Mouse (Mus musculus) hindbrain, embryonic 12.5 days (tissue): ENCODE results near the gene Zmat5. TPM values are rescaled to one million over a fixed set of nuclear protein-coding genes. Genes with fewer than 3 reads are reported as not detected.
A peak's percentile ranks its signal among the peaks of the same experiment; 100 is the strongest.

Experiments
- ATAC-seq: fragments of 200-750 bp; cut with Nextera tagmentation; 2 replicates; pipeline ENCODE4 v1.8.0; 2017; ENCODE audit warnings: moderate TSS enrichment; ENCODE audit not compliant: low FRiP score
- H3K27ac ChIP-seq: fragments of 300-500 bp; sonication (generic); 2 replicates; pipeline ENCODE4 v1.5.1; 2016; ENCODE audit warnings: mild to moderate bottlenecking
- H3K27me3 ChIP-seq: fragments of 300-500 bp; sonication (generic); 2 replicates; pipeline ENCODE4 v1.6.1; 2016; ENCODE audit warnings: mild to moderate bottlenecking
- H3K36me3 ChIP-seq: fragments of 300-500 bp; sonication (generic); 2 replicates; pipeline ENCODE4 v1.6.1; 2016; ENCODE audit warnings: mild to moderate bottlenecking
- H3K4me1 ChIP-seq: fragments of 300-500 bp; sonication (generic); 2 replicates; pipeline ENCODE4 v1.6.1; 2016
- H3K4me2 ChIP-seq: fragments of 300-500 bp; sonication (generic); replicated peaks from 2 replicates; pipeline ENCODE4 v1.6.1; 2016; ENCODE audit warnings: mild to moderate bottlenecking
- H3K4me3 ChIP-seq: fragments of 300-500 bp; sonication (generic); 2 replicates; pipeline ENCODE4 v1.5.1; 2016; ENCODE audit warnings: mild to moderate bottlenecking
- H3K9ac ChIP-seq: fragments of 300-500 bp; sonication (generic); 2 replicates; pipeline ENCODE4 v1.6.1; 2016; ENCODE audit warnings: mild to moderate bottlenecking, moderate library complexity
- H3K9me3 ChIP-seq: fragments of 300-500 bp; sonication (generic); replicated peaks from 2 replicates; pipeline ENCODE4 v1.6.1; 2016; ENCODE audit warnings: mild to moderate bottlenecking
- WGBS: fragments of 180-500 bp; shearing (Covaris S2); methylation state at CpG from one replicate; pipeline ENCODE4 v1.1.7; 2016; 5-methylcytosine and 5-hydroxymethylcytosine counted together
- polyA plus RNA-seq: library from polyadenylated mRNA; unstranded; fragments of >200 nt; fragmentation: Nextera tagmentation; extraction: Ambion mirVana; gene quantifications from 2 replicates; pipeline ENCODE4 v1.2.1, GENCODE M21; 2016

Gene Zmat5
- polyA plus RNA-seq, 1 experiment from 2014 or later, result 68.9 TPM

DNA sequence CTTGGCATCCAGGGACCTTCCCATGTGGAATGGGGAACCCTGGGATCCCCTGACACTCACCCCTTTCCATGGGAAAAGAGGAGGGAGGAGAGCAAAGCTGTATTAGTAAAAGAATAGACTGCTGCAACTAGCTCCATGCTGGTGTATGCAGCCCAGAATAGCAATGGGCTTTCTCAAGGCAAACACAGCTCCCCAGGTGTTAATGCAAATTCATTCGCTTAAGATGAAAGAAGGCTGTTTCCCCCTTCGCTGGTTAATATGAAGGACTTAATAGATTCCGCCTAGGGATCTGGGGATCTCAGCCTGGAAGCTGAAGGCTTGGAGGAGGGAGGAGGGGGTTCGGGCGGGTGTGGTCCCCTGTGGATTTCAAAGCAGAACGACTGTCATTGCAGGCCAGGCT is 57.5 kb downstream of the Zmat5 start:
- H3K27ac ChIP-seq, result peak overlapping the region; percentile 82
- ATAC-seq, result peak; percentile 9; the same call in 1 of the 2 replicates
- H3K4me3 ChIP-seq, result no peak overlapping the region
- H3K9ac ChIP-seq, result no peak overlapping the region
- no peaks in the 10 kb centered on the region for H3K9me3 ChIP-seq
- H3K4me2 ChIP-seq, result no peak overlapping the region
- 5% methylated on average over 6 of the region's 6 CpGs for WGBS
- H3K36me3 ChIP-seq, result 0 out of 2 replicates have a peak, but pooled peaks cover 4% of the 10 kb centered on the region
- peaks cover 39% of the 10 kb centered on the region for H3K4me1 ChIP-seq
- peaks cover 20% of the 10 kb centered on the region for H3K27me3 ChIP-seq

DNA sequence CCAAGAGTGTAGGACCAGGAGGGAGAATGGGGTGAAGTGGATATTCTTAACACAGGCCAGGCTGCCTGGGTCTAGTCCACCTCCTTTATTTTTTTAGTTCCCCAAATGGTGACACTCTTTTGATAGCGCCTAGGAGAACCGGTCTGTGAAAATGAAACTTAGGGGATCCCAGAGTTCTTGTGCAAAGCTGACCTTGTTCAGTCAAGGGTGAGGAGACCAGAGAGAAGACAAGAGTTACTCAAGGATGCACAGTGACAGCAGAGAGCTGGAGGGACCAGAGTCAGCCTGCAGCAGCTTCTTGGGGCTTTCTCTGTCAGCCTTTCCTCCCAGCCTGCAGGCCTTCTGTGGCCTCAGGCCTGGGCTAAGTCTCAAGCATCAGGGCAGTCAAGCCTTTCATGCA is 58.0 kb downstream of the Zmat5 start:
- Histone ChIP-seq H3K4me1 (peaks cover 37% of the 10 kb centered on the region), H3K36me3 (peaks cover 10% of the 10 kb centered on the region; the same call in 1 of the 2 replicates), H3K4me3 (no peak overlapping the region), H3K27me3 (peaks cover 20% of the 10 kb centered on the region), H3K9me3 (no peaks in the 10 kb centered on the region), H3K27ac (peak overlapping the region; percentile 82), H3K9ac (no peak overlapping the region), H3K4me2 (no peak overlapping the region)
- no peak for ATAC-seq
- WGBS, result 14% methylated on average over 2 of the region's 2 CpGs

DNA sequence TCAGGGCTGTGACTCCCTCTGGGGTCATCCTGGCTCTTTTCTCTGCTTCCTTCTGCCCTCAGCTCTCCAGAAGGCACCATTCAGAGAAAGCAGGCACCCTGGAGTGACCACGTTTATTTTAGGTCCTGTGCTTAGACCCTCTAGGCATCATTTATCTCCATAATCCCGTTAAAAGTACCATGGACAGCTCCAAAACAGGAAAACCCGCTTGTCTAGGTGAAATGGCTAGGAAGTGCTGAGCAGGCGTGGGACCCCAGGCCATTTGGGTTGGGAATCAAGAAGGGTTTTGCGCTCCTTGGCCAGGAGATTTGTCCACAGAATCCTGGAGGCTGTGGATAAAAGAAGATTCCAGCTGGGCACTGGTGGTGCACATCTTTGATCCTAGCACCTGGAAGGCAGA is 59.2 kb downstream of the Zmat5 start:
- H3K27ac ChIP-seq, result no peak overlapping the region

DNA sequence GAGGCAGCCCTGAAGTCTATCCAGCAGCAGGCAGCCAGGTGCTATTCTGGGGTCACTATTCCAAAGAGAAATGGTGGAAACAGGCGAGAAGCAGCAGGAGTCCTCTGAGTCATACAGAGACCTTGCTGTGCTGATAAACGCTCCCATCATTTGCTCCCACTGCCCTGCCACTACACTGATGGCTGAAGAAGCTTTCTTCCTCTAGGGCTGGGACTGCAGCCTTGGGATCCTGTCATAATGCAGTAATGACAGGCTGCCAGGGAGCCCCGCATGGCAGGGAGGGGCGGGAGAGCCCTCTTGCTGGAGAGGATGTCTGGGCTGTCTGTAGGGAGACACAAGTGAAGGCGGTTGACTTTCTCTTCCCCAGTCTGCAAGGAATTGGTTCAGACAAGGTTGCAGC is 60.0 kb downstream of the Zmat5 start:
- no peak overlapping the region for H3K27ac ChIP-seq
- H3K9me3 ChIP-seq, result no peaks in the 10 kb centered on the region
- 60% methylated on average over 5 of the region's 5 CpGs for WGBS
- no peak overlapping the region for H3K4me3 ChIP-seq
- no peak overlapping the region for H3K4me2 ChIP-seq
- peaks cover 33% of the 10 kb centered on the region for H3K4me1 ChIP-seq
- peaks cover 12% of the 10 kb centered on the region; the same call in 1 of the 2 replicates for H3K36me3 ChIP-seq
- no peak for ATAC-seq
- no peak overlapping the region for H3K9ac ChIP-seq
- H3K27me3 ChIP-seq, result peaks cover 17% of the 10 kb centered on the region

More for the DNA sequence above, 59.2 kb downstream of the Zmat5 start:
- no peak for ATAC-seq
- Histone ChIP-seq H3K9ac (no peak overlapping the region), H3K4me2 (no peak overlapping the region), H3K27me3 (peaks cover 17% of the 10 kb centered on the region), H3K36me3 (peaks cover 12% of the 10 kb centered on the region; the same call in 1 of the 2 replicates), H3K4me1 (peaks cover 33% of the 10 kb centered on the region), H3K9me3 (no peaks in the 10 kb centered on the region), H3K4me3 (no peak overlapping the region)
- WGBS, result 20% methylated on average over 5 of the region's 5 CpGs

DNA sequence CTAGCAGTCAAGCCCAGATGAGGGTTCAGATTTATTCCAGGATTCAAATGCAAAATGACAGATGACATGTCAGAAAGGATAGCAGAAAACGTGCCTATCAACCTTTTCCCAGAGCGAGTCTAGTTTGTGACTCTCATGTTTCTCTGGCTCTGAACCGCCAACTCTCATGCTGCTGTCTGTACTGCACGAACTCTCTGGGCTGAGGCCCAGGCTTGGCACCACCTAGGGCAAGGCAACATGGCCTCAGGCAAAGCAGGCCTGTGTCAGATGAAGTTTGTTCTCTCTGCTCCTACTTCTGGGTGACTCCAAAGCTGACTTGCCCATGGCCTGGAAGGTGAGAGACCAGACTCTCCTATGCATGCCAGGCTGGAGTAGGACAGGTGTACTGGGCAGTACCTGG is 63.9 kb downstream of the Zmat5 start:
- peaks cover 35% of the 10 kb centered on the region for H3K36me3 ChIP-seq
- peaks cover 7% of the 10 kb centered on the region for H3K4me1 ChIP-seq
- WGBS, result 91% methylated on average over 4 of the region's 4 CpGs
- no peaks in the 10 kb centered on the region for H3K9me3 ChIP-seq
- H3K4me3 ChIP-seq, result no peak overlapping the region
- H3K9ac ChIP-seq, result no peak overlapping the region
- no peak for ATAC-seq
- peaks cover under 1% of the 10 kb centered on the region; the same call in 1 of the 2 replicates for H3K27me3 ChIP-seq
- no peak overlapping the region for H3K27ac ChIP-seq
- H3K4me2 ChIP-seq, result no peak overlapping the region

DNA sequence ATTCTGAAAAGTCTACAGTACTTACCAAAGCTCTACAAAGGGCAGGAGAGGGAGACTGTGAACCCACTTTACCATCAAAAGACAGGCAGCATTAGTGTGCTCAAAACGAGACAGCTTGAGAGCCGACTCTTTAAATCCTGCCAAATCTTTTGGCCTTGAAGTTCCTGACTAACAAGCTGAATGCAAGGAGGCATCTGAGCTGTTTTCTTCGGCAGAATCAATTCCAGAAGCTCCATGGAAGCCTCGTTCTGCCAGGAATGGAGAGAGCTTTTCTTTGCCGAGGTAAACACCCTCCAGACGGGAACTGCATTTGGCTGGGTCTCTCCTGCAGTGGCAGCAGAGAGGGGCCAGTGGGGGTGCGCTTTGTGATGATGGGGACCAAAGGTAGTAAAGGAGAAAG is 64.8 kb downstream of the Zmat5 start:
- ATAC-seq, result no peak
- Histone ChIP-seq H3K4me2 (no peak overlapping the region), H3K4me1 (peaks cover 8% of the 10 kb centered on the region), H3K27me3 (no peaks in the 10 kb centered on the region), H3K36me3 (peaks cover 35% of the 10 kb centered on the region), H3K9me3 (no peaks in the 10 kb centered on the region), H3K9ac (no peak overlapping the region), H3K4me3 (no peak overlapping the region), H3K27ac (no peak overlapping the region)
- WGBS, result 86% methylated on average over 7 of the region's 7 CpGs

DNA sequence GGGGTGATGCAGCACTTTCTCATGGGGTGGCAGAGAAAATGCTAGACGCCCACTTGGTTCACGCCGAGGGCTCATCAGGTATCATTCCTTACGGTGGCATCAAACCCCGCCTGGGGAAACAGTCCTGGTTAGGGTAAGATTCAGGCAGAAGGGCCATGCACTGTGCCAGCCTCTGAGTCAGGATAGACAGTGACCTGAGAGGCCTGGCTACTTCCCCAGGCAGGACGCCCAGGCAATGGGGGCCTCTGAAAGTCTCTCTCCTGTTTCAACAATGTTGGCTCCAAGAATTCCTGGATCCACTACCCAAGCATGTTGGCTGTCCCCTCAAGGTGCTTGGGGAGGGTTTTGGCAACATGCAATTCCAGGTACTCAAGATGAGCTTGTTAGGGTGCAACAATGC is 65.4 kb downstream of the Zmat5 start:
- ATAC-seq, result no peak
- H3K36me3 ChIP-seq, result peaks cover 34% of the 10 kb centered on the region
- no peak overlapping the region for H3K4me2 ChIP-seq
- no peaks in the 10 kb centered on the region for H3K27me3 ChIP-seq
- H3K27ac ChIP-seq, result no peak overlapping the region
- H3K4me1 ChIP-seq, result peaks cover 8% of the 10 kb centered on the region
- no peak overlapping the region for H3K9ac ChIP-seq
- no peaks in the 10 kb centered on the region for H3K9me3 ChIP-seq
- 97% methylated on average over 6 of the region's 6 CpGs for WGBS
- no peak overlapping the region for H3K4me3 ChIP-seq

DNA sequence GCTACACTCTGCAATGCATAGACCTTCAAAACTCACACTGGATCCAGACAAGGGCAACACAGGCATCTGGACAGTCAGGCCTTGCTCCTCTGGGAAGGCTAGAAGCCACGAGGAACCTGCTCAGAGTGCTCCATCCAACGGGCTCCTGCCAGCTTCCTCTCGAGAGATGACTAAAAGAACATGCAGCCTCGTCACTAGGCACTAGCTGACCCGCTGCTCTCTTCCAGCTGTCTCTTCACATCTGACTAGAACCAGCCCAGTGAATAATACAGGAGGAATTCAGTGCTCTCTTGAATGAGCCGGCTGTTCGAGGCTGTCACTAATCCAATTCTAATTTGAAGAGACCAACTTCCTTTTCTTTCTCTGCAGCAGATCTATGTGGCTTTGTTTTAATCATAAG is 67.3 kb downstream of the Zmat5 start:
- Histone ChIP-seq H3K4me3 (no peak overlapping the region), H3K27me3 (no peaks in the 10 kb centered on the region), H3K36me3 (peaks cover 40% of the 10 kb centered on the region), H3K27ac (no peak overlapping the region), H3K4me1 (peaks cover 8% of the 10 kb centered on the region), H3K9me3 (no peaks in the 10 kb centered on the region), H3K9ac (no peak overlapping the region), H3K4me2 (no peak overlapping the region)
- ATAC-seq, result no peak
- WGBS, result 70% methylated on average over 7 of the region's 7 CpGs

DNA sequence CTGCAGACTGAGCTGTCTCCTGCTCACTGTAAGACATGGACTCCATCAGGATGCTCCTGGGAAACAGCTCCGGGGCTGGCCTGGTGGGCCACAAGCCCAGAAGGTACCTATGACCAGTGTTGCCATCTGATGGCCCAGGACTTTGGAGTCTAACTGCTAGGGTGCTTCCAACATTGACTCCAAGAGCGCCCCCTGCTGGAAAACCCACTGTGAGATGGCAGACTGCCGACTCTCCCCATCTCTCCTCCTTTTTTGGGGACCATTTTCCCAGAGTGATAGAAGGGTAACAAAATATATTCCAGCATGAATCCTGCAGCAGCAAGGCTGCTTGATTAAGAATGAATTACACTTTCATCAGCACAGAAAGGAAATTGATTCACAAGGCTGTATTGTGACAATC is 68.4 kb downstream of the Zmat5 start:
- H3K36me3 ChIP-seq, result peaks cover 39% of the 10 kb centered on the region
- ATAC-seq, result no peak
- no peak overlapping the region for H3K4me2 ChIP-seq
- peaks cover 8% of the 10 kb centered on the region for H3K4me1 ChIP-seq
- no peaks in the 10 kb centered on the region for H3K9me3 ChIP-seq
- WGBS, result 33% methylated on average over 3 of the region's 3 CpGs
- no peaks in the 10 kb centered on the region for H3K27me3 ChIP-seq
- H3K4me3 ChIP-seq, result no peak overlapping the region
- H3K9ac ChIP-seq, result no peak overlapping the region
- 0 out of 2 replicates have a peak overlapping the region, but pooled peaks have one; percentile 37 for H3K27ac ChIP-seq

DNA sequence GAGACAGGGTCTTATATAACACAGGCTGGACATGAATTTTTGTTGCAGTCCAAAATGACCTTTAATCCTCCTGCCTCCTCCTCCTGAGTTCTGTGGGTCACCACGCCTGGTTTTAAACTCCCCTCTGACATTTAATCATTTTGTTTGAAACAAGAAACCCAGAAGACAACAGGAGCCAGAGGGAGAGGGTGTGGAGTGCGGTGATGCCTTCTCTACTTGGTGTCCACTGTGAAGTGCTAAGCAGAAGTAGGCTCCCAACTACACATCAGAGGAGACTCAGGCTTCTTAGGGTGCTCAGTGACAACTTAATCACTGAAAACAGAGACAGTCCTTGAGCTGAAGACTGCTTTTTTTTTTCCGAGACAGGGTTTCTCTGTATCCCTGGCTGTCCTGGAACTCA is 76.4 kb downstream of the Zmat5 start:
- no peak overlapping the region for H3K27ac ChIP-seq
- H3K9me3 ChIP-seq, result no peaks in the 10 kb centered on the region
- H3K36me3 ChIP-seq, result peaks cover 79% of the 10 kb centered on the region
- 79% methylated on average over 3 of the region's 3 CpGs for WGBS
- no peaks in the 10 kb centered on the region for H3K27me3 ChIP-seq
- H3K4me3 ChIP-seq, result no peak overlapping the region
- no peaks in the 10 kb centered on the region for H3K4me1 ChIP-seq
- no peak overlapping the region for H3K9ac ChIP-seq
- H3K4me2 ChIP-seq, result no peak overlapping the region
- no peak for ATAC-seq

DNA sequence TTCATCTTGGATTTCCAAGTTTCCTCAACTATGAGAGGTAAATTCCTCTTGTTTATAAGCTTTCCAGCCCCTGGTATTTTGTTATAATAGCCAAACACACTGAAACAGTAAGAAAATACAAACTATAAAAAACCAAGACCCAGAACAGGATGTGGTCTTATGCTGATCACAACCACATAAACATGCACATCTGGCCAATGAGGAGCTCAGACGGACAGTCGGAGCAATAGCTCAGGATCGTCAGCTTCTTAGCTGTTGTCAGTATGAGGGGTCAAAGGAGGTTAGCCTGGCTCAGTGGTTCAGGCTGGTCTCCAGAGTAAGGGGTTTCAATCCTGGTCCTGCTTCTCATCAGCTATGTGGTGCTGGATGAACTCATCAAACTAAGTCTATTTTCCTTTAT is 78.6 kb downstream of the Zmat5 start:
- H3K36me3 ChIP-seq, result peaks cover 78% of the 10 kb centered on the region
- no peak overlapping the region for H3K9ac ChIP-seq
- no peak overlapping the region for H3K4me3 ChIP-seq
- no peak overlapping the region for H3K4me2 ChIP-seq
- no peaks in the 10 kb centered on the region for H3K9me3 ChIP-seq
- no peak overlapping the region for H3K27ac ChIP-seq
- no peaks in the 10 kb centered on the region for H3K27me3 ChIP-seq
- no peak for ATAC-seq
- WGBS, result 89% methylated on average over 3 of the region's 3 CpGs
- no peaks in the 10 kb centered on the region for H3K4me1 ChIP-seq

DNA sequence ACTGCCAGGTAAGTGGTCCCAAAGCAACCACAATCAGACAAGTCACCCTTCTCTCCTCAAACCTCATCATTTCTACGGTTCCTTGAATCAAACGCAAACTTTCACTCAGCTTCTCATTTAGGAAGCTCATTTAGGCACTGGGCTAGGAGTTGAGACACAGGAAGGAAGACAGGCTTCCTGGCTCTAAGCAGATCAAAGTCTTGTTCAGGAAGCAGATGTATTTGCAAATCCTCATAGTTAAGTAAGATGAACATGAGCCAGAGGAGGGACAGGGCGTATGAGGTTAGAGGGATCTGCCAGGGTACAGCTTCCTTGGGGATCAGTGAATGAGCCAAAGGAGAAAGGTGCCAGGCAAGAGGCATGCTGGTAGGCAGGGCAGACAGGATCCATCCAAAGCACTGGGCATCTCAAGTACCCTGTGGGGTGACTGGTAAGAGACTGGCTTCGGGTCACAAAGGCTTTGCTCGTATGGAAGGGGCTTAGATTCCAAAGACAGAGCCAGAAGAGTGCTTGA is 80.2 kb downstream of the Zmat5 start:
- Histone ChIP-seq H3K4me1 (no peaks in the 10 kb centered on the region), H3K27ac (no peak overlapping the region), H3K4me2 (no peak overlapping the region), H3K36me3 (peaks cover 73% of the 10 kb centered on the region), H3K9me3 (no peaks in the 10 kb centered on the region), H3K4me3 (no peak overlapping the region), H3K9ac (no peak overlapping the region), H3K27me3 (no peaks in the 10 kb centered on the region)
- ATAC-seq, result no peak
- WGBS, result 86% methylated on average over 5 of the region's 5 CpGs
